In genomic region chr3:103192161-103192560, GRCm38 (mm10) we compare ENCODE assay signal across 14 mouse cellular contexts.
"Had no signal": no experiment of that assay in that cellular context is flagged by ENCODE, and none has a peak within 500 bp of the region (broad histone marks: within the 10 kb centered on the region; RNA-seq: fewer than 3 reads in every experiment).

No protein-coding gene starts in this region.

- DNase-seq: gastrocnemius, postnatal 10 days; gastrocnemius, postnatal 25 days; heart, adult 2 months; heart, postnatal 14 days; heart, postnatal 4 days; kidney, adult 18-20 months; kidney, adult 8-10 months; kidney, postnatal 10 days; kidney, postnatal 36 days; layer of hippocampus, adult 9-11 months; layer of hippocampus, postnatal 36 days; liver; liver, embryonic 13.5 days; liver, postnatal 0 days had no signal
